Mouse (Mus musculus): ENCODE data around the gene Ubr4.

The Ubr4 gene

GRCm38 (mm10) chr4:139430891-139431290 lies 78.5 kb downstream of the Ubr4 start:
- DNase-seq (ENCODE audit: low read depth, low spot score): no peak

DNA sequence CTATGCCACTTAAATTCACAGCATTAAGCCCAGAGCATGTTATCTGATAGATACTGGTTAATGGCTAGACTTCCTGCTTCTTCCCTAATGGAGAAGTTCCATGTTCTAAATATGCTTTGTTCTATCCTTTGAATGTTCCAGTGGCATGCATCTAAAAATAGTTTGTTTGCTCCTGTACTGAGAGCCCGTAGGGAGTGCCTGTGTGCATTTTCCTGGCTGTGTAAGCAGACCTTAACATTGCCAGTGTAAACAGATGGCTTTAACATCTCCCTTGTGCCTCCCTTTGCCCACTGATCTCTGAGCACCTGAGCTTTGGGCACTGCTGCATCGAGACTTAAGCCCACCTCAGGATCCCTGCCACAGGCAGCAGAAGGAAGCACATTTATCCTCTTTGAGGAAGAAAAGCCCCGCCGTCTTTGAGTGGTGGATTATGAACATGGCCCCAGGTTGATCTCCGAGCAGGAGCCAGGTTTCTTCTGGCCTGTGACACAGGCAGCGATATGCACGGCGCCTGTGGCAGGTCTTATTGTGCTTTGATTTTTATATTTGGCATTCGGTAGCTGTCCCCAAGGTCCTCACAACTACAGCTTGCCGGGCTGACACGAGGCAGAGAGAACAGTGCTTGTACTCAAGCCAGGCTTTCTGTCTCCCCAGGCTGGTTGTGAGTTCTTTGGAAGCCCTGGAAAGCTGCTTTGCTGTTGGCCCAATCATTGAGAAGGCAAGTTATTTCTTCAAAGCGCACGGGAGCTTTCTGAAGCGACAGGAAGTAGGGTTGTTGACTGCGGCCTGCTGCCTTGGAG lies 80.8 kb downstream of the Ubr4 start:
- DNase-seq (ENCODE audit: low read depth, low spot score): no peak

- no peak for DNase-seq (ENCODE audit: low read depth, low spot score)
Observed at GRCm38 (mm10) chr4:139441244-139441643, 88.8 kb downstream of the Ubr4 start.

- DNase-seq (ENCODE audit: low read depth, low spot score): no peak
Observed at GRCm38 (mm10) chr4:139441806-139442205, 89.4 kb downstream of the Ubr4 start.

DNA sequence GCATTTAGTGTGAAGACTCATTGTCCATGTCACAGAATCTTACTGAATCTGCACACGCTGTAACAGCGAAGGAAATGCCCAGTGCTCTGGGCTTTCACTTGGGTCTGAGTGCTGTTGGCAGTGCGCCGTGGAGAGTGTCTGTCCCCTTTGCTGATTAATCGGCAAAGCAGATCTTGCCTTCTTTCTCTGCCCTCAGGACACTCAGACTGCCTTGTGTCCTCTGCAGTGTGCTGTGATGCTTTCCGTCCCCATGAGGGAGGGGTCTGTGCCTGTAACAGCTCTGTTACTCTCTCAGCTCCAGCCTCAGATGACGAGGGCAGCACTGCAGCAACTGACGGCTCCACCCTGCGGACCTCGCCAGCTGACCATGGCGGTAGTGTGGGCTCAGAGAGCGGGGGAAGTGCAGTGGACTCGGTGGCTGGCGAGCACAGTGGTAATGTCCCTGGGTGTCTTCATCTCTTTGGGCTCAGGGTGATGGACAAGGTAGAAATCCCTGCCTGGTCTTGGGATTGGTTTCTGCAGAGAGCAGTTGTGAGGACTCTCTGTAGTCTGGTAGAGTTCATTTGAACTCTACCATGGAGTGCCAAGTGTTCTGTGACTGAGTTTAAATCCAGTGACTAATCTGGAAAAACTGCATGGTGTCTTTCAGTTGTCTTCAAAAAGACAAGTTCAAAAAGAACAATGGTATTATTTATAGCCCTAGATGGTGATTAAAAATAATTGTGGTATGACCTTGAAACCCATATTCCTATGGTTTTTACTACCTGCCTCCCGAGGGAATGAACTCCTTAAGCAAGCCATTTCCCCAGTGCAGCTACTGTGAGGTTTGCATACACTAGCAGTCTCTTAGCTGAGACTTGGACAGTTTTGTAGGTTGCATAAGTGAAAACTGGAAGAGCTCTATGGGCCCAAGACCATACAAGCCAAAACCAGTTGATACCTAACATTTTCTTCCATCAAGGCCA lies 90.3 kb downstream of the Ubr4 start:
- no peak for DNase-seq (ENCODE audit: low read depth, low spot score)

DNA sequence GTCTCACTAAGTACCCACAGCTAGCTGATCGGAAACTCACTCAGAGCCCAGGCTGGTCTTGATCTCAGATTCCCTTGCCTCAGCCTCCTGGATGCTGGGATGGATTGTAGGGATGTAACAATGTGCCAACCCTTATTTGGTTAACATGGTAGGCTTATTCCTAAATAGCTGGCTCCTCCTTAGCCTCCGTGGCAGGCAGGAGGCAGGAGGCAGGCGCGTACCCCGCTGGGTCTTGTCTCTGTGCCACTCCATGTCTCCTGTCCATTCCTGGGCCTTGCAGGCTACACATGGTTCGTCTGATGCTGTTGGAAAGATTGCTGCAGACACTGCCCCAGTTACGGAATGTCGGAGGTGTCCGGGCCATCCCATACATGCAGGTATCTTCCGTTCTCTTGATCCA lies 91.9 kb downstream of the Ubr4 start:
- no peak for DNase-seq (ENCODE audit: low read depth, low spot score)

GRCm38 (mm10) chr4:139446176-139446575 lies 93.8 kb downstream of the Ubr4 start:
- no peak for DNase-seq (ENCODE audit: low read depth, low spot score)

- no peak for DNase-seq (ENCODE audit: low read depth, low spot score)
Observed at GRCm38 (mm10) chr4:139446731-139447675, 94.6 kb downstream of the Ubr4 start.

GRCm38 (mm10) chr4:139452944-139453700 lies 100.7 kb downstream of the Ubr4 start:
- no peak for DNase-seq (ENCODE audit: low read depth, low spot score)

- no peak for DNase-seq (ENCODE audit: low read depth, low spot score)
Observed at GRCm38 (mm10) chr4:139454339-139454738, 101.9 kb downstream of the Ubr4 start.

DNA sequence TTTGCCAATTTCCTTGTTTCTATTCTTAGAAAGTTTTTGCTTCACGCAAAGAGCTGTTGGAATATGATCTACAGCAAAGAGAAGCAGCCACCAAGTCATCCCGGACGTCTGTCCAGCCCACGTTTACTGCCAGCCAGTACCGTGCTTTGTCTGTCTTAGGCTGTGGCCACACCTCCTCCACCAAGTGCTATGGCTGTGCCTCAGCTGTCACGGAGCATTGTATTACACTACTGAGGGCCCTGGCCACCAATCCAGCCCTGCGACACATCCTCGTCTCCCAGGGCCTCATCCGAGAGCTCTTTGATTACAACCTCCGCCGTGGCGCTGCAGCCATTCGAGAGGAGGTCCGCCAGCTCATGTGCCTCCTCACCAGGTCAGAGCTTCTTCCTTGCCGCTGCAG lies 107.6 kb downstream of the Ubr4 start:
- DNase-seq (ENCODE audit: low read depth, low spot score): no peak

- DNase-seq (ENCODE audit: low read depth, low spot score): no peak
Observed at GRCm38 (mm10) chr4:139464163-139464562, 111.8 kb downstream of the Ubr4 start.

DNA sequence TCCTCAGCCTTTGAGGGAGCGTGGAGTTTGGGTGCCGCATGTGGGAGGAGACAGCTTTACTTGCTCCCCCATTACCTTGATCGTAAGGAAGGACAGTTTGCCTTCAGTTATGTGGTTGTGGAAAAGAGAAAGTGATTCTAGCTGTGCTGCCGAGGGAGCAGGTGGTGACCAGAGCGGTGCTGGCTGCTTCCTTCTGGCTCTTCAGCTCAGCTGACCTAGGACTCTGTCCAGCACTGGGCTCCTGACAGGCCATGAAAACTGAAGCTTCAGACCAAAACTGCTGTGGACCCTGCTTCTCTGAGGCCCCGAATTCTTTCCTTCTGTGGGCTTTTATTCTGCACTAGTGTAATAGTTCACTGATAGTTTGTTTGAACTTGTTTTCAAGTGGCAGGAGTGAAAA lies 114.1 kb downstream of the Ubr4 start:
- no peak for DNase-seq (ENCODE audit: low read depth, low spot score)

DNA sequence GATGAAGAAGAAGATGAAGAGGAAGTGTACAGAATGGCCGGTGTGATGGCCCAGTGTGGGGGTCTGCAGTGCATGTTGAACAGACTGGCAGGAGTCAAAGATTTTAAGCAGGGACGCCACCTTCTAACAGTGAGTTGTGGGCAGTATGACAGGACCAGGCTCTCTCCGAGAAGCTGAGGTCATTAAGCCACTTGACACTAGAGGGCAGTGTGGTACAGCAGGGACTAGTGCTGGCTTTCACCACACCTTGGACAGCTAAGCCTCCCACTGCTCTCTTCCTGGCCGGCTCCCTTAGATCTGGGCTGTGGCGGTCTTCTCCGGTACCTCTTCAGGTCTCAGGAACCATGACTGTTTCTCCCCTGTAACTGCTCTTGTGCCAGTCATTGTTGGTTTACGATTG lies 117.8 kb downstream of the Ubr4 start:
- peak; percentile 31 for DNase-seq (ENCODE audit: low read depth, low spot score)

GRCm38 (mm10) chr4:139476663-139477625 lies 124.5 kb downstream of the Ubr4 start:
- no peak for DNase-seq (ENCODE audit: low read depth, low spot score)

- no peak for DNase-seq (ENCODE audit: low read depth, low spot score)
Observed at GRCm38 (mm10) chr4:139477983-139478382, 125.6 kb downstream of the Ubr4 start.

GRCm38 (mm10) chr4:139479176-139479575 lies 126.8 kb downstream of the Ubr4 start:
- DNase-seq (ENCODE audit: low read depth, low spot score): no peak

DNA sequence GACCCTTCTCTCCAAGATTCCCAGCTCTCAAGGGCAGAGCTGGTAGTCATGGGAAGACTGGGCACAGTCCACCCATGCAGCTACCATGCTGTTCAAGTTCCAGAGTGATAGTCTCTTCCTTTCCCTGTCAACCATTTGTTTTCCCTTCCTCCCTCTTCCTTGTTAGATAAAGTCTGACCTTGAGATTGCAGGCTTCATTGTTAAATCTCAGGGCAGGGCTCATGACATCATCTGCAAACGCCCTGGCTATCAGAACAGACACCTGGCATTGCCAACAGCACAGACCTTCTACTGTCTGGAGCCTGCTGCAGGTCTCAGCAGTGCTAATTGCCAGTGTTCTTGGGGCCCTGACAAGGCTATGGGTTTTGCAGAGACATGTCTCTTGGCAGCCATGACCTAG lies 129.0 kb downstream of the Ubr4 start:
- no peak for DNase-seq (ENCODE audit: low read depth, low spot score)

DNA sequence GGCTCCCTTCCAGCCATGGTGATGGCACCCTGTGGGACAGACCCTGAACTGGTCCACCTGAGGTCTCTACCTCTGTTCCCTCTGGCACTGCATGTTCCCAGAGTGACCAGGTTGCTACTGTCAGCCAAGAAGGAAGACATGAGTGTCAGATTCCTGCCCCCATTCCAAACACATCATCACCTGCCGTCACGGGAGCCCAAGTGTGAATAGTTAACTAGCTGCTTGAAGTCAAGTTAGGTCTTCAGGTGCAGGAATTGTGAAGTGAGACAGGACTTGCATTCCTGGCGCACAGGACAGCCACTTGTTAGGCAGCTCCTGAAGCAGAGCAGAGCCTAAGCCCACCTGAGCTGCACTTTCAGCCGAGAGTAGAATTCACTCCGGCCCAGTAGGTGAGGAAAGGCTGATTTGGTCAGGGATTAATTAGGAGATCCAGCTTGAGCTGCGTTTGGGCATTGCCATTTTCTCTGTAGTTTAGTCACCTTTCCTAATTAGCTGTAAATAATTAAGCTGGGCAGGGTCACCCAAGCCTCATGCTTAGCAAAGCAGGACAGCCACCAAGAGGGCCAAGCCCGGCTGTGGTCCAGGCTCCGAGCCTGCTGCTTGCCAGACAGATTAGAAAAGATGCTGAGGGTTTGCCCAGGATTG lies 131.2 kb downstream of the Ubr4 start:
- no peak for DNase-seq (ENCODE audit: low read depth, low spot score)
